Mouse (Mus musculus): ENCODE measurements around the gene Psg28.

- TF ChIP-seq POLR2A (IDR thresholded peaks at IDR 0.05; ENCODE audit: borderline replicate concordance, insufficient read depth, low read length), result no peak
- TF ChIP-seq CTCF (IDR thresholded peaks at IDR 0.05; ENCODE audit: borderline replicate concordance, insufficient read depth, low read depth, low read length), result no peak
Observed at GRCm38 (mm10) chr7:18402527-18403237, 29.2 kb downstream of the Psg28 start.

All from cerebellum, adult 2 months (tissue).